ENCODE assay signal across 12 mouse cellular contexts in the genomic region with DNA sequence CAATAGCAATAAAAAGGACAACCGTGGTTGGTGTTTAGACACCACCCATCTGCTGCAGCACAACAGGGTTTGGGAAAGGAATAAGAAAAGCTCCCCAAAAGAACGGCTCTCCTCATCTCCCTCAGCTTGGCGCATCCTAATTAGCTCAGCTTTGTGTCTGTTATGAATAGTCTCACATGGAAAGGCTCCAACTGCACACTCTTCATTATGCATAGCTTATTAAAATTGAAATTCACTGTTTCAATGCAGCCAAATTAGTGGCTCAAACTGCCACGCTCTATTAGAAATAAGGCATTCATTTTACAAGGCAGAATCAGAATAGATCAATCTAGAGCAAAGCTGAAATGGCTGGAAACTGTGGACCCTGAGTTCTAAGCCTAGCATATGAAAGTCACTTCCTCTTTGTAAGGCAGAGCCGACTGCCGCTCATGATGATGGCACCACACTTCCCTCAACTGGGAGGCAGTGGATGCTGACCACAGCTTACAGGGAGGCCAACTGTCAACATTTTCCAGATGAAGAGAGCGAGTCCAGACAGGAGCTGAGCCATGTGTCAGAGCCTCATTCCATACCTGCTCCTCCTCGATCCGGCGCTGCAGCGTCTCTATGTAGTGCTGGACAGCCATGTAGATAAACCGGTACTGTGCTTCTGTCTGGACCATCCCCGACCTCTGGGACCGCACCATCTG. TPM values are rescaled to one million over a fixed set of nuclear protein-coding genes. Genes with fewer than 3 reads are reported as not detected.
A peak's percentile ranks its signal among the peaks of the same experiment; 100 is the strongest.
DNase-seq lines count a peak whose midpoint lies in the region; ATAC-seq lines count a peak whose summit lies in the region.
"Had no signal": no experiment of that assay in that cellular context is flagged by ENCODE, and none has a peak within 500 bp of the region (broad histone marks: within the 10 kb centered on the region; RNA-seq: fewer than 3 reads in every experiment).

No protein-coding gene starts in this region.

- WGBS in hindbrain, embryonic 14.5 days: 71% methylated on average over 14 of the region's 14 CpGs
- WGBS in midbrain, embryonic 13.5 days: 77% methylated on average over 14 of the region's 14 CpGs
- 92% methylated on average over 14 of the region's 14 CpGs for WGBS in embryonic facial prominence, embryonic 10.5 days

- ATAC-seq in hindbrain, embryonic 14.5 days (ENCODE audit: low FRiP score): no peak
- peak; percentile 56 for ATAC-seq in midbrain, embryonic 13.5 days
- ATAC-seq in erythroid progenitor cell, adult 5-6 weeks (replicated peaks; ENCODE audit: low FRiP score, poor library complexity, severe bottlenecking): no peak

- H3K27ac ChIP-seq in hindbrain, embryonic 14.5 days: peak overlapping the region; percentile 77
- peak overlapping the region; percentile 85 for H3K27ac ChIP-seq in midbrain, embryonic 13.5 days
- no peak overlapping the region for H3K27ac ChIP-seq in embryonic facial prominence, embryonic 10.5 days (replicated peaks)
- H3K27ac ChIP-seq: heart, embryonic 13.5 days had no signal

- H3K9ac ChIP-seq in hindbrain, embryonic 14.5 days: no peak overlapping the region
- no peak overlapping the region for H3K9ac ChIP-seq in midbrain, embryonic 13.5 days (replicated peaks)
- H3K9ac ChIP-seq: heart, embryonic 13.5 days had no signal

- no peaks in the 10 kb centered on the region for H3K9me3 ChIP-seq in hindbrain, embryonic 14.5 days (ENCODE audit: control insufficient read depth, low read length)
- no peaks in the 10 kb centered on the region for H3K9me3 ChIP-seq in midbrain, embryonic 13.5 days
- no peaks in the 10 kb centered on the region for H3K9me3 ChIP-seq in embryonic facial prominence, embryonic 10.5 days
- H3K9me3 ChIP-seq: G1E; heart, embryonic 13.5 days had no signal

- H3K27me3 ChIP-seq in hindbrain, embryonic 14.5 days (ENCODE audit: control insufficient read depth, insufficient read depth, low read length): no peaks in the 10 kb centered on the region
- H3K27me3 ChIP-seq in midbrain, embryonic 13.5 days: no peaks in the 10 kb centered on the region
- H3K27me3 ChIP-seq in embryonic facial prominence, embryonic 10.5 days (replicated peaks; ENCODE audit: low read depth, poor library complexity, severe bottlenecking): no peaks in the 10 kb centered on the region
- H3K27me3 ChIP-seq: heart, embryonic 13.5 days had no signal

- H3K36me3 ChIP-seq in hindbrain, embryonic 14.5 days (replicated peaks; ENCODE audit: control insufficient read depth, insufficient read depth): peaks cover 73% of the 10 kb centered on the region
- H3K36me3 ChIP-seq in midbrain, embryonic 13.5 days: peaks cover 95% of the 10 kb centered on the region
- H3K36me3 ChIP-seq in embryonic facial prominence, embryonic 10.5 days (replicated peaks): peaks cover 98% of the 10 kb centered on the region

- peak; percentile 41 to 50 for DNase-seq in cerebellum, postnatal 10 days
- no peak for DNase-seq in cerebellum, postnatal 36 days
- DNase-seq in brain, adult 2 months (ENCODE audit: low read depth, low spot score): peak; percentile 83
- no peak for DNase-seq in hindbrain, embryonic 14.5 days (ENCODE audit: low spot score)
- no peak for DNase-seq in embryonic facial prominence, embryonic 10.5 days (ENCODE audit: low spot score)
- no peak for DNase-seq in gastrocnemius, postnatal 25 days
- DNase-seq: kidney, adult 18-20 months; lung, postnatal 10 days had no signal

- no peak overlapping the region for H3K4me2 ChIP-seq in hindbrain, embryonic 14.5 days (replicated peaks)
- H3K4me2 ChIP-seq in midbrain, embryonic 13.5 days (replicated peaks): no peak overlapping the region
- H3K4me2 ChIP-seq: heart, embryonic 13.5 days had no signal

- peaks cover 19% of the 10 kb centered on the region; the same call in 1 of the 2 replicates for H3K4me1 ChIP-seq in hindbrain, embryonic 14.5 days (replicated peaks; ENCODE audit: control insufficient read depth, insufficient read depth, low read length)
- peaks cover 17% of the 10 kb centered on the region for H3K4me1 ChIP-seq in midbrain, embryonic 13.5 days (replicated peaks)
- no peaks in the 10 kb centered on the region for H3K4me1 ChIP-seq in embryonic facial prominence, embryonic 10.5 days

- H3K4me3 ChIP-seq in hindbrain, embryonic 14.5 days (replicated peaks; ENCODE audit: low read length): no peak overlapping the region
- H3K4me3 ChIP-seq in midbrain, embryonic 13.5 days (replicated peaks): no peak overlapping the region
- H3K4me3 ChIP-seq in embryonic facial prominence, embryonic 10.5 days: no peak overlapping the region
- H3K4me3 ChIP-seq: heart, embryonic 13.5 days had no signal

RNA-seq across cellular contexts. Expression of a gene that starts 48.6 kb away (rescaled TPM):
- polyA plus RNA-seq in hindbrain, embryonic 14.5 days (2014; fragmentation: Nextera tagmentation; extraction: Ambion mirVana): 26.2 and 26.4 TPM in 2 replicates
- polyA plus RNA-seq in midbrain, embryonic 13.5 days (2015; fragmentation: Nextera tagmentation; extraction: Ambion mirVana): 22.9 and 23.2 TPM in 2 replicates
- polyA plus RNA-seq in embryonic facial prominence, embryonic 10.5 days (2016; fragmentation: Nextera tagmentation; extraction: Ambion mirVana): 25.0 and 25.4 TPM in 2 replicates
- 10 to 100 TPM; 65.5 to 75.5 TPM for total RNA-seq in gastrocnemius, postnatal 25 days (2021)
- 19.3 and 20.9 TPM in 2 replicates for total RNA-seq in erythroid progenitor cell, adult 5-6 weeks (2015; ENCODE audit: low replicate concordance)
- 36.9 and 44.9 TPM in 2 replicates for total RNA-seq in erythroid progenitor cell, adult 5-6 weeks (2017; ENCODE audit: low replicate concordance)

Comparison
In these comparisons a context has a peak if more than half of its experiments do, and no peak if none do; other contexts are left out.
1. DNase-seq: peak in cerebellum, postnatal 10 days (2 of 2) and brain, adult 2 months (single experiment); none in cerebellum, postnatal 36 days (0 of 2), hindbrain, embryonic 14.5 days (single experiment), embryonic facial prominence, embryonic 10.5 days (single experiment) and gastrocnemius, postnatal 25 days (single experiment).